Mouse (Mus musculus): ENCODE results near the gene Wnt3a. TPM values are rescaled to one million over a fixed set of nuclear protein-coding genes. Genes with fewer than 3 reads are reported as not detected.
A peak's percentile ranks its signal among the peaks of the same experiment; 100 is the strongest.
"Not testable (repeated sequence)": the region's sequence is repeated elsewhere in the genome, so short reads cannot be mapped to it uniquely, and the experiment has no call there.

The Wnt3a gene
- total RNA-seq, 2 experiments from 2014 or later = not detected

DNA sequence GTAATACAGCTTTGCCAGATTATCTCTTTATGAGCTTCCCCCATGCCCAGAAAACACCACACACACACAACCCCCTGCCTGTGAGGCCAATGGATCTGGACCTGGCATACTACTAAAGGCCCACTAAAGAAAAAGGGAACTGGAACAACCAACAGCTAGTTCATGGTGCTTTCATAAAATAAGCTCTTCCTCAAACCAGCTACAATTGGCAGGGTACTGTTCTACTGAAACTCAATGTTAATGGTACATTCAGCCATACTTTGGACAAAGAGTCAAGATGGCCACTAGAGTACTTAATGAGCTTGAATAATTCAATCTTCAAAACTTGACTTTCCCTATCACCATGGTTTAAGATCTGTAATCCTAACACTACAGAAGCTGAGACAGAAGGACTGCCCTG is 68.9 kb downstream of the Wnt3a start:
- H3K4me3 ChIP-seq = no peak overlapping the region
- no peak for DNase-seq
- intact Hi-C loops (cut with DNase I) = no loop called here
- no peak overlapping the region for H3K27ac ChIP-seq
- TF ChIP-seq CTCF (IDR thresholded peaks at IDR 0.05) = no peak

DNA sequence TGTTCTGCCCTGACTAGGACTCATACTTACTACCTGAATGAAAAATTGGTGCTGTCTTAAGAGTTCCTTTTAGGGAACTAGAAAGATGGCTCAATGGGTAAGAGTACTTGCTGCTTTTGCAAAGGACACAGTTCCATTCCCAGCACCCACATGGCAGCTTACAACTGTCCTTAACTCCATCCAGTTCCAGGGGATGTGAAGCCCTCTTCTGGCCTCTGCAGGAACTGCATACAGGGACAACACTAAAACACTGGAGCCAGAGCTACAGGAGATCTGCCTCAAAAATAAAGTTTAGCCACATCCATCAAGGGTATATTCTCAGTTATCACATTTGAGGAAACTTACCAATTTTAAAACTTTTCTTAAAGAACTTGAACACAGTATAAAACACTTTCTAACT is 71.5 kb downstream of the Wnt3a start:
- intact Hi-C loops (cut with DNase I) = no loop called here
- DNase-seq = no peak
- Histone ChIP-seq H3K27ac (no peak overlapping the region), H3K4me3 (no peak overlapping the region)
- TF ChIP-seq CTCF (IDR thresholded peaks at IDR 0.05) = peak; percentile 64

GRCm38 (mm10) chr11:59218389-59218998 is 72.1 kb downstream of the Wnt3a start:
- Histone ChIP-seq H3K4me3 (no peak overlapping the region), H3K27ac (no peak overlapping the region)
- DNase-seq = no peak
- intact Hi-C loops (cut with DNase I) = no loop called here
- TF ChIP-seq CTCF (IDR thresholded peaks at IDR 0.05) = no peak

- intact Hi-C loops (cut with DNase I) = no loop called here
- Histone ChIP-seq H3K4me3 (no peak overlapping the region), H3K27ac (no peak overlapping the region)
- no peak for TF ChIP-seq CTCF (IDR thresholded peaks at IDR 0.05)
- no peak for DNase-seq
Measured at GRCm38 (mm10) chr11:59216955-59217354, 73.6 kb downstream of the Wnt3a start.

DNA sequence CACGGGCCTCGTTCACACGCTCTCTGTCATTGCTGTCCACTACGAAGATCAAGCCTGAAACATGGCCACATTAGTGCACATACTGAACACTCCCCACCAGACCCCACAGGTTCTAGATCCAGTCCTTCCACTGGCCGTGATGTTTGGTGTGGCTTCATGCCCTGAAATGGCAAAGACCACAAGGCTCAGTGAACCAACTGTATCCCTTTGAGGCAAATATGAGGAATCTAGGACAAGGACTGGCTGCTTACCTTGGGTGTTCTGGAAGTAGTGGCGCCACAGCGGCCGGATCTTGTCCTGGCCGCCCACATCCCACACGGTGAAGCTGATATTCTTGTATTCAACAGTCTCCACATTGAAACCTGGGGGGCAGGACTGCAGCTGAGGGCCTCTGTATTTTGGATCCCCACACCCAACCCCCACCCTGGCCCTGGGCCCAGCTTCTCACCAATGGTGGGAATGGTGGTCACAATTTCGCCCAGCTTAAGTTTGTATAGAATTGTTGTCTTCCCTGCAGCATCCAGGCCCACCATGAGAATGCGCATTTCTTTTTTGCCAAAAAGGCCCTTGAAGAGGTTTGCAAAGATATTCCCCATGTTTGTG is 77.6 kb downstream of the Wnt3a start:
- no peak overlapping the region for H3K27ac ChIP-seq
- intact Hi-C loops (cut with DNase I) = no loop called here

DNA sequence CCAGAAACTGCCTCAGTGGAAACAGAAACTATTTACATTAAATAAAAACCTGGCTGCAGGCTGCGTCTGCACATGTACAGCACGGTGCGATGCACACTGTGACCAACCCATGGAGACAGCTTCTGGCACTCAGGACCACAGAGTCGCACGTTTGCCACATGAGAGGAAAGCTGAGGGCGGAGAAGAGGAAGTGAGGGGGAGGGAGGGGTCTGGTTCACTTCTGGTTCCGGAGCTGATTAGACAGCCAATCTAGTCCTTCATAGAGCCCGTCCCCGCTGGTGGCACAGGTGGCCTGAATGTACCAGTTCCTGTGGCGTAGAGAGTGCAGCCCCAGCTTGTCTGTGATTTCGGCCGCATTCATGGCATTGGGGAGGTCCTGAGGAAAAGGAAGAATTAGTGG is 78.2 kb downstream of the Wnt3a start:
- H3K4me3 ChIP-seq; intact Hi-C loops (cut with DNase I); DNase-seq; H3K27ac ChIP-seq: not testable (repeated sequence)

More for the DNA sequence above, 77.6 kb downstream of the Wnt3a start:
- no peak overlapping the region for H3K4me3 ChIP-seq
- DNase-seq = no peak
- TF ChIP-seq CTCF (IDR thresholded peaks at IDR 0.05) = no peak

- DNase-seq; H3K27ac ChIP-seq; intact Hi-C loops (cut with DNase I); H3K4me3 ChIP-seq: not testable (repeated sequence)
Measured at GRCm38 (mm10) chr11:59211561-59211960, 79.0 kb downstream of the Wnt3a start.

DNA sequence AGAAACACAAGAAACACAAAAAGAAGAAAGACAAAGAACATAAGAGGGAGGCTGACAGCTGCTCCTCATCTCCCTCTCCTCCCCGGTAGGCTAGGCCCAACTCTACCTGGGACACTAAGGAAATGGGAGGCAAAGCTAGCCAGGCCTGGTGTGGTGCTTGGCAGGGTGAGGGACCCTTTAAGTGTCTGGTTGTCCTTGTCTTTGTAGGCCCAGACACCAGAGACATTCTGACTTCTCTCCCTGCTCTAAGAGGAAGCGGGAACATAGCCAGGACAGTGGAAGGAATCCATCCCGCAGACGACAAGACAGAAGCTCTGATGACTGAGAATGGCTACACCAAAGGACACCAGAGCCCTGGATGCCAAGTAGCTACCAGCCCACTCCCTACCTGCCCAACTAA is 80.5 kb downstream of the Wnt3a start:
- no peak overlapping the region for H3K27ac ChIP-seq
- intact Hi-C loops (cut with DNase I) = no loop called here
- no peak for DNase-seq
- TF ChIP-seq CTCF (IDR thresholded peaks at IDR 0.05) = no peak
- no peak overlapping the region for H3K4me3 ChIP-seq

DNA sequence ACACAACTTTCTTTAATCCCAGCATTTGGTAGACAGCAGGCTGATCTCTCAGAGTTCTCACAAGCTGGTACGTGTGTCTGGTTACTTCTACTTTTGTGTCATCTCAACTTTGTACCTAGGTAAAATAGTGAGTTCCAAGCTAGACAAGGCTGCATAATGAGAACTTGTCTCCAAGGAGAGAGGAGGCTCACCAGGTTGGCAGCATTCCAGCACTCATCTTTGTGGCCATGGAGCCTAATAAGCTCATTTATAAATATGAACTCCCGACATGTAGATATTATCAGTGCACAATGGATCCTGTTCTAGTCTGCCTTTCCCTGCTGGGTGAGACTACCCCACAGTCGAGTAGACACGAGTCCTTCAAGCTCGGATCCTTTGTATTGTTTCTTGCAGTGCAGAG is 81.0 kb downstream of the Wnt3a start:
- DNase-seq = no peak
- Histone ChIP-seq H3K4me3 (peak overlapping the region; percentile 86; the same call in 1 of the 2 replicates), H3K27ac (peak overlapping the region; percentile 96; the same call in 1 of the 2 replicates)
- TF ChIP-seq CTCF (IDR thresholded peaks at IDR 0.05) = no peak
- intact Hi-C loops (cut with DNase I) = no loop called here

DNA sequence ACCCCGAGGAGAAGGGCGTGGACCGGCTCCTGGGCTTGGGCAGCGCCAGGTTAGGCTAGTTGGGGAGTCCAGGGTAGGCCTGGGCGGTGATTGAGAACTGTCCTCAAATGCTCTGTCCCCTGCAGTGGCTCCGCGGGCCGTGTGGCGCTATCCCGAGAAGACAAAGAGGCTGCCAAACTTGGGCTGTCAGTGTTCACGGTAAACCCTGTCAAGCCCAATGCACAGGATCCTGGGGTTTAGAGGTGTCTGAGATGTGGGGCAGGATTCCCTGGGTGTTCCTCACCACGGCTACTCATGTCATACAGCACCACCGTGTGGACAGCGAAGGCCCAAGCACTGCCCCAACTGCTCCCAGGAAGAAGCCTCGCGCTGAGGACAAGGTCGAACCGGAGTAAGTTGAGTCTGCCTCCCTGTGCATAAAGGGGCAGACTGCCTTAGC is 81.5 kb downstream of the Wnt3a start:
- peak overlapping the region; percentile 86 for H3K4me3 ChIP-seq
- H3K27ac ChIP-seq = peak overlapping the region; percentile 96
- intact Hi-C loops (cut with DNase I) = no loop called here
- TF ChIP-seq CTCF (IDR thresholded peaks at IDR 0.05) = peak; percentile 65
- peak; percentile 67 for DNase-seq

DNA sequence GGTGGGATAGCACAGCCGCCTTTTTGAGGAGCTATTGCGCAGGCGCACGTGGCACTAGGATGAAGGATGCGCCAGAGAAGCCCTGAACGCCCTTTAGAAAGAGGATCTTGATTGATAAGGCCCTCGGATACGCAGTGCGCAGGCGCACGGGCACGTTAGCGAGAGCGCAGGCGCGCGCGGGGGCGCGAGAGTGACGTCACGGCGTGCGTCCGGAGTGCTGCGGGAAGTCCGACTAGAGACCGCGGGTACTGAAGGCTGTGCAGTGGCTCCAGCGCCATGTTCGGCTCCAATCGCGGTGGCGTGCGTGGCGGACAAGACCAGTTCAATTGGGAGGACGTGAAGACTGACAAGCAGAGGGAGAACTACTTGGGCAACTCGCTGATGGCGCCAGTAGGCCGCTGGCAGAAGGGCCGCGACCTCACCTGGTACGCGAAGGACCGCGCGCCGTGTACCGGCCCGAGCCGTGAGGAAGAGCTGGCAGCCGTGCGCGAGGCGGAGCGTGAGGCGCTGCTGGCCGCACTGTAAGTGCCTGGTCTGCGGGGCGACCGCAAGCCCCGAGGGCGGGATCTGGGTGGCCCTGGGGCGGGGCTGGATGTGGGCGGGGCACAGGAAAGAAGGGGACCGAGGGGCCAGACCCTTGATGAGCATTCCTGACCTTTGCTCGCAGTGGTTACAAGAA is 82.3 kb downstream of the Wnt3a start, which contains the start of gene 2310033P09Rik:
Gene 2310033P09Rik (plus strand): TSS at position 169 of the 679 bp plus-strand sequence.
- intact Hi-C loops (cut with DNase I) = no loop called here
- no peak for TF ChIP-seq CTCF (IDR thresholded peaks at IDR 0.05)
- DNase-seq = peak; percentile 94
- Histone ChIP-seq H3K27ac (peak within 1 kb of the TSS; percentile 96), H3K4me3 (peak within 1 kb of the TSS; percentile 86)

DNA sequence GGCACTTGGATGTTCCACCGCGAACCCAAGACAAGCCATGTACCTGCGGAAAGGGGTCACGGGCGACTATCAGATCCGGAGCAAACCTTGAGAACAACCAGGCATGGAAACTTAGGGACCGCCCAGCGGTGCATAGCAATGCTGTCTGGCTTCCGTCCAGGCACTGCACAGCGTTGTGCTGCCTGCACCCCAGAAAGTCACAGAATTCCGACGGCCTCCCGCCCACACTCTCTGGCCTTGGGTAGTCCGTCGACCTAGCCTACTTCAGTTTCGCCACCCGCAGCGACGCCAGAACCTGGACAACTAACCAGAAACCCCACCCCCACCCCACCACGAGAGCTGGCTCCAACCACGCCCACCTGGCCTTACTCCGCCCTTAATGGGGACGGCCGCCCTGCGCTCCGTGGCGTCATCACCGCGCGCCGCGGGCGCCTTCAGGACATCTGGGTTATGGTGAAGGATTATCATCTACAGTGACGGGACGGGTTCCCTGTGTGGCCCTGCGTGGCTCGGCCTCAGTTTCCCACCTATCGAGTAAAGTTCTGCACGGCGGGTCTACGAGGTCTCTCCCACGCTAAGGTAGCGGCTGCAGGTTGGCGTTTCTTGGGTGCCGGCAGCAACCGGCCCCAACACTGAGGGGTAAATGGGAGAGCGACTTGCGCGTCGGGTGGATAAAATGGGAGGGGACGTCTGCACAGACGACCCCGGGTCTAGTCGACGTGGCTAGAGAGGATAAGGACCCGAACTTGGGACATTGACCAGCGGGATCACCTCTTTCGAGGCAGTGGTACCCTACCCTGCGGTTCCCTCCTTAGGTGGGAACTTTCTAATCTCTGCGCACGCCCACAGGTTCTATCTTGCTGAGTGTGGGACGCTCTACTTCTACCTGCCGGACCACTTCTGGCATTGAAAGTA is 88.2 kb downstream of the Wnt3a start, which contains the start of gene Mrpl55:
Gene Mrpl55 (plus strand): TSS at position 406 of the 915 bp plus-strand sequence.
- intact Hi-C loops (cut with DNase I) = no loop called here
- no peak for TF ChIP-seq CTCF (IDR thresholded peaks at IDR 0.05)

More for the DNA sequence above, 88.2 kb downstream of the Wnt3a start, which contains the start of gene Mrpl55:
- DNase-seq = peak; percentile 97
- Histone ChIP-seq H3K27ac (peak within 1 kb of the TSS; percentile 94), H3K4me3 (peak within 1 kb of the TSS; percentile 94)

All from gastrocnemius, adult 2 months (tissue).